In genomic region chr3:94774039-94774438, GRCm38 (mm10) we compare ENCODE assay signal across 32 mouse cellular contexts. TPM values are rescaled to one million over a fixed set of nuclear protein-coding genes. Genes with fewer than 3 reads are reported as not detected.
DNase-seq lines count a peak whose midpoint lies in the region; ATAC-seq and TF ChIP-seq lines count a peak whose summit lies in the region.
"Had no signal": no experiment of that assay in that cellular context is flagged by ENCODE, and none has a peak within 500 bp of the region (broad histone marks: within the 10 kb centered on the region; RNA-seq: fewer than 3 reads in every experiment).

No protein-coding gene starts in this region.

- ATAC-seq in heart, embryonic 12.5 days (ENCODE audit: insufficient number of reproducible peaks, low FRiP score) = no peak
- no peak for ATAC-seq in lung, postnatal 0 days
- ATAC-seq: activated CD4-positive, CD25-positive, alpha-beta regulatory T cell, adult 4 months; forebrain, embryonic 14.5 days had no signal

- no peak overlapping the region for H3K4me2 ChIP-seq in heart, embryonic 12.5 days
- no peak overlapping the region for H3K4me2 ChIP-seq in lung, postnatal 0 days (replicated peaks; ENCODE audit: low read depth, low read length)
- H3K4me2 ChIP-seq: embryonic facial prominence, embryonic 15.5 days; heart, embryonic 13.5 days; hindbrain, embryonic 12.5 days; limb, embryonic 15.5 days; lung, embryonic 14.5 days; neural tube, embryonic 13.5 days had no signal

- 77% methylated on average over 11 of the region's 11 CpGs for WGBS in heart, embryonic 12.5 days
- 76% methylated on average over 11 of the region's 11 CpGs for WGBS in lung, postnatal 0 days

- no peak overlapping the region for H3K27ac ChIP-seq in heart, embryonic 12.5 days (ENCODE audit: poor library complexity, severe bottlenecking)
- H3K27ac ChIP-seq in lung, postnatal 0 days (ENCODE audit: low read length) = no peak overlapping the region
- H3K27ac ChIP-seq: embryonic facial prominence, embryonic 15.5 days; heart, embryonic 13.5 days; hindbrain, embryonic 12.5 days; left cerebral cortex, adult 2 months; limb, embryonic 15.5 days; liver, embryonic 14.5 days; neural tube, embryonic 13.5 days; stomach, postnatal 0 days had no signal

- no peak overlapping the region for H3K9ac ChIP-seq in heart, embryonic 12.5 days
- no peak overlapping the region for H3K9ac ChIP-seq in lung, postnatal 0 days (replicated peaks; ENCODE audit: low read depth)
- H3K9ac ChIP-seq: embryonic facial prominence, embryonic 15.5 days; heart, embryonic 13.5 days; hindbrain, embryonic 12.5 days; limb, embryonic 15.5 days; liver, embryonic 14.5 days; lung, embryonic 14.5 days; neural tube, embryonic 13.5 days had no signal

- H3K9me3 ChIP-seq in heart, embryonic 12.5 days (replicated peaks) = no peaks in the 10 kb centered on the region
- H3K9me3 ChIP-seq in lung, postnatal 0 days (ENCODE audit: low read length) = no peaks in the 10 kb centered on the region
- H3K9me3 ChIP-seq: embryonic facial prominence, embryonic 15.5 days; heart, embryonic 13.5 days; hindbrain, embryonic 12.5 days; limb, embryonic 15.5 days; neural tube, embryonic 13.5 days had no signal

- H3K36me3 ChIP-seq in heart, embryonic 12.5 days = no peaks in the 10 kb centered on the region
- H3K36me3 ChIP-seq in lung, postnatal 0 days (ENCODE audit: insufficient read depth, low read length) = no peaks in the 10 kb centered on the region
- H3K36me3 ChIP-seq: embryonic facial prominence, embryonic 15.5 days; heart, embryonic 13.5 days; hindbrain, embryonic 12.5 days; limb, embryonic 15.5 days had no signal

- H3K27me3 ChIP-seq in heart, embryonic 12.5 days (replicated peaks) = peaks cover 11% of the 10 kb centered on the region; the same call in 1 of the 2 replicates
- H3K27me3 ChIP-seq in lung, postnatal 0 days (replicated peaks; ENCODE audit: insufficient read depth, low read length) = no peaks in the 10 kb centered on the region
- H3K27me3 ChIP-seq: embryonic facial prominence, embryonic 15.5 days; hindbrain, embryonic 12.5 days; limb, embryonic 15.5 days; neural tube, embryonic 13.5 days had no signal

- H3K4me1 ChIP-seq in heart, embryonic 12.5 days (replicated peaks) = no peaks in the 10 kb centered on the region
- no peaks in the 10 kb centered on the region for H3K4me1 ChIP-seq in lung, postnatal 0 days (ENCODE audit: insufficient read depth, low read depth, low read length)
- H3K4me1 ChIP-seq: embryonic facial prominence, embryonic 15.5 days; heart, embryonic 13.5 days; hindbrain, embryonic 12.5 days; limb, embryonic 15.5 days; neural tube, embryonic 13.5 days had no signal

- TF ChIP-seq EP300 in lung, postnatal 0 days (IDR thresholded peaks at IDR 0.05) = no peak

- DNase-seq in heart, adult 8-10 months (ENCODE audit: low spot score) = peak; percentile 4
- peak; percentile 36 for DNase-seq in lung, postnatal 36 days
- DNase-seq in lung, postnatal 0 days (ENCODE audit: low spot score) = no peak
- DNase-seq in thymus, postnatal 14 days = peak; percentile 15
- DNase-seq in thymus, postnatal 10 days (ENCODE audit: low spot score in 2 of 2) = no peak
- peak; percentile 6 to 28 for DNase-seq in thymus, postnatal 36 days
- DNase-seq in cerebellum, postnatal 4 days (ENCODE audit: low spot score in 2 of 2) = no peak
- DNase-seq: adrenal gland, adult 8-10 months; cerebellum, adult 8-10 months; gastrocnemius, postnatal 10 days; heart, postnatal 14 days; kidney, adult 18-20 months; kidney, postnatal 25 days; left cerebral cortex, postnatal 4 days; lung, embryonic 14.5 days; midbrain, embryonic 14.5 days; retina, postnatal 1 day; right cerebral cortex, postnatal 25 days had no signal

- TF ChIP-seq CTCF in lung, postnatal 0 days (IDR thresholded peaks at IDR 0.05) = no peak

- H3K4me3 ChIP-seq in heart, embryonic 12.5 days = no peak overlapping the region
- no peak overlapping the region for H3K4me3 ChIP-seq in lung, postnatal 0 days (ENCODE audit: low read depth, low read length)
- H3K4me3 ChIP-seq: embryonic facial prominence, embryonic 15.5 days; heart, embryonic 13.5 days; hindbrain, embryonic 12.5 days; left cerebral cortex, adult 2 months; limb, embryonic 15.5 days; myocyte; neural tube, embryonic 13.5 days had no signal

RNA-seq across cellular contexts. Expression of gene Cgn, which starts 12.3 kb away (rescaled TPM):
- under 1 TPM; 0.37 to 0.85 (median 0.54) TPM for total RNA-seq in heart, adult 8-10 months (2022)
- polyA plus RNA-seq in heart, embryonic 12.5 days (2016; fragmentation: Nextera tagmentation; extraction: Ambion mirVana) = 2.1 and 2.4 TPM in 2 replicates
- 29.6 and 37.6 TPM in 2 replicates for polyA plus RNA-seq in lung, postnatal 0 days (2015; fragmentation: Nextera tagmentation; extraction: Ambion mirVana)
- total RNA-seq: common myeloid progenitor, adult 5-6 weeks; megakaryocyte, adult 5-6 weeks had no signal
- polyA plus RNA-seq: activated CD4-positive, CD25-positive, alpha-beta regulatory T cell, adult 4 months had no signal

Comparison
In these comparisons a context has a peak if more than half of its experiments do, and no peak if none do; other contexts are left out.
1. DNase-seq: peak in heart, adult 8-10 months (single experiment), lung, postnatal 36 days (single experiment), thymus, postnatal 14 days (single experiment) and thymus, postnatal 36 days (2 of 2); none in lung, postnatal 0 days (single experiment), thymus, postnatal 10 days (0 of 2) and cerebellum, postnatal 4 days (0 of 2).